Mouse (Mus musculus) lung, postnatal 25 days (tissue): ENCODE measurements at regions not wholly inside any gene's neighbourhood (a gene's known extent, or its start where the extent isn't known, plus 50 kb on each side); places are given as distances from the start of the nearest gene placed in this dataset.

Source experiments
- DNase-seq: peaks from one replicate; pipeline ENCODE4 v3.0.0; 2022; ENCODE audit warnings: low spot score

DNA sequence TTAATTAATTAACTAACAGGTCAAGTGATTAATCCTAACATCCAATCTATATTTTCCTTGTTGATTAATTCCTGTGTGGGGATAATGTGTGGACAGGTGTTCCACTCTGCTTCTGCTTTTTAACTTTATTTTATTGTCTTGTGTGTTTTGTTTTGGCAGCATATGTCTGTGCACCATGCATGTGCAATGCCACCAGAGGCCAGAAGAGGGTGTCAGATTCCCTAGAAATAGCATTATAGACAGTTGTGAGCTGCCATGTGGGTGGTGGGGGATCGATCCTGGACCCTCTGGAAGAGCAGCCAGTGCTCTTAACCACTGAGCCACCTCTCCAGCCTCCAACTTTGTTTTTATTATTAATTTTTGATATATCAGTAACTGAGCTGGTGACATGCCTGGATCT is 65.6 kb downstream of the En1 start:
- no peak for DNase-seq

DNA sequence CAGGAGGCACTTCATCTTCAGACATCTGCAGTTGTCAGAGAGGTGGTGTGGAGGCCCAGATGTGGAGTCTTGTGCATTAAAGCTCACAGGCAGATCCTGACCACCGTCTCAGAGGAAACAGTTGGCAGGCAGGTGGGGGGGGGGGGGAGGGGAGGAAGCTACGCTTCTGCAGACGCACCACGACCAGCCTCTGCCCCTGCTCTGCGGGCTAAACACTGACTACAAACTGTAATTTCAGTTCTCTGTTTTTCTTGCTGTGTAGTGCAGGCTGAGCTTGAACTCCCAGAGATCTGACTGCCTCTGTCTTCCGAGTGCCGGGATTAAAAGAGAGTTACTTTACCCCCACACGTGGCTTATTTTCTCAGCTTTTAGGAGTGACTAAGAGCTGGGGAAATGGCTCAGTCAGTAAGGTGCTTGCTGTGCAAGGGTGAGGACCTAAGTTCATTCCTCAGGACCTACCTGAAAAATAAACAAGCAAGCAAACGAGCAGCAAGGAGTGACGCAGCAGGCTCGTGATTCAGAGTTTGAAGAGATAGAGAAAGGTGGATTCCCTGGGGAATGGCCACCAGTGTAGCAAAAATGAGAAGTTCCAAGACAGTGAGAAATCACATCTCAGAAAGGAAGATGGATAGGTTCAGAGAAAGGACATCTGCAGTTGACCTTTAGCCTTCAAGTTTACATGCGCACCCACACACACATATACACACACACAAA is 81.5 kb downstream of the En1 start:
- no peak for DNase-seq

DNA sequence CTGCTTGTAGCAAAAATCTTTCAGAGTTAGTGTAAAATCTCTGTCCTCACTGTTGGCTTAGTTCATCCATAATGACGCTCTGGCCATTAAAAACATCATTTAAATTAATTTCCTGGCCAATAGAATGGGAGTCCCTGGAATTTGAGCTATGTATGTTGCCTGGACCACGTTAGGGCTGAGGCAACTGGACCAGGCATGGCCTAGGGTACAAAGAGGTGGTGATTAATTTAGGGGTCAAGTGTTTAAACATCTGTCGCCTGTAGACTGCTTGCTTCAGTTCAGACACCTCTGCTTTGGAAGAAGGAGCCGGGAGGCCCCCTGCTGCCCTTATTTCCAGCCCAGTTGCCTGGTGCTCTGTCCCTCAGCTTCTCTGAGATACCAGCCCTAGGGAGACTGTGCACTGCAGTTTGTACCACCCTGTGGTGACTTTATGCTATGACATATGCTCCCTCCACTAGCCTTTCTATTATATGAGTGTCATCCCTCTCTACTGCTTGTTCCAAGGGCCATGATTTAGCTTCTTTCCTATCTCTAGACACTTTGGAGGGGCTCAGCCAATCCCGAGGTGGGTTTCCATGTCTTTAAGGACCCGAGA is 83.5 kb downstream of the En1 start:
- no peak for DNase-seq

DNA sequence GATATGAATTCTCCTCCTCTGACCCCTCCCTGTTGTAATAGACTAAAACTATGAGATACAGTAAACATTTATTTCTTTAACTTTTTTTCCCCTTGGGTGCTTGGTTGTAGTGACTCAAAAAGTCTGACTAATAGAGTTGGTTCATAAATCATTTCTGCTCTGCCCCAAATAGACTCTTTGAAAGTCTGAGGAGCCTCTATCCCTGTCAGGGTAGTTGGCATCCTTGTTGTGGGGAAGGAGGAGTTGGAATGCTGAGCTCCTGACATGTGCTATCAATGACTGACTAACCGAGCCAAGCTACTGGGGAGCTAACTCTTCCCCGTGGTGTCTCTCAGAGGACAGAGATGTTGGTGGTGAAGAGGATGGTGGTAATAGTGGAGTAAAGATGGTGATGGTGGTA is 89.4 kb downstream of the En1 start:
- no peak for DNase-seq

DNA sequence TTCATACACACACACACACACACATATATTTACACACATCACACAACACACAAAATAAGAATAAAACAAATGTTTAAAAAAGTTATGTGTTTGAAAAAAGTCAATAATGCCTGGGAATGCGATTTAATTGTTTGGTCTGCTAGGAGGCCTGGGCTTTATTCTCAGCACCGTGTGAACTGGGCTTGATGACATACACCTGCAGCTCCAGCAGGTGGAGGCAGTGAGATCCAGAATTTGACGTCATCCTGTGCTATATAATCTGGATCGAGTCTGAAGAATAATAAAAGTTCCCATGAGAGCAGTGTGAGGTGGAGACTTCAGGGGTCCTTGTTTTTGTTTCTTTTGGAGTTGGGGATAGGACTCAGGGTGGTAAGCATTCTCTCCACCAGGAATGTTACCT is 96.0 kb downstream of the En1 start:
- DNase-seq, result no peak

DNA sequence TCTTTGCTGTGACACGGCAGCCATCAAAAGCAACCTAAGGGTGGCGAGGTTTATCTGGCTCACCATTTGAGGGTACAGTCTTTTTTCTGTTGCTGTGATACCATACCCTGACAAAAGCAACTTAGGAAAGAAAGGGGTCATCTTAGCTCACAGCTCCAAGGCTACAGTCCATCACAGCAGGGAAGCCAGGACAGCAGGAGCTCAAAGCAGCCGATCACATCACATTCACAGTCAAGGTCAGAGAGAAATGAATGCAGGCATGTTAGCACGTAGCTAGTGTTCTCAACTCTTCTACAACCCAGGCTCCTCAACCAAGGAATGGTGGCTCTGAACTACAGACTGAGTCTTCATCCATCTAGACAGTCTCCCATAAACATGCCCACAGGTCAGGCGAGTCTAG is 102.0 kb downstream of the En1 start:
- DNase-seq, result no peak

DNA sequence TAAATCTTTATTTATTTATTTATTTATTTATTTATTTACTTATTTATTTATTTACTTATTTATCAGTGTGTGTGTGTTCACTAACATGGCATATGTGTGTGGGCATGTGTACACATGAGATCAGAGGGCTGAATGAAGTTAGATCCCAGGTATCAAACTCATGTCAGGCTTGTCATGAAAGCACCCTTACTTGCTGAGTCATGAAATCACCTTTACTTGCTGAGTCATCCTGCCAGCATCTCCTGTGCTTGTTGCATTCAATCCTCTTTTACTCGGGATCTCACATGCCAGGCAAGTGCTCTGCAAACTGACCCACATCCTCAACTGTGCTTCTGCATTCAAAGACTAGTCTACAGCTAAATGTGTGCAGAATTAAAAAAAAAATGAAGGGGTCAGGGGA is 103.8 kb downstream of the En1 start:
- no peak for DNase-seq

DNA sequence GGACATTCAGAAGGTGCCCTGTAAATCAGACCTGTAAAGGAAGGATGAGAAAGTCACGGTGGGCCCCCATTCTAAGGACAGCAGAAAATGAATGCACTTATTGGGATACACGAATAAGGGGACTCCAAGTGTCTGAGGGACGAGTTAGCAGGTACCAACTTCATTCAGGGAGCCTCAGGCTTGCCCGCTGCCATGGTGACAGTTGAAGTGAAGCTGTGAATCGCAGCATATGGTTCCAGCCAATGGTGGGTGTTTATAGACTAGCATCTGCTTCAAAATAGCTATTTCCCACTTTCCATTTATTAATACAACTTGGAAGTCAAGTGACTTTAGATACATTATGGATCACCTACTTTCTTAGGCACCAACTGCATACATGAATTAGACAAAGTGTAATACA is 106.3 kb downstream of the En1 start:
- no peak for DNase-seq

DNA sequence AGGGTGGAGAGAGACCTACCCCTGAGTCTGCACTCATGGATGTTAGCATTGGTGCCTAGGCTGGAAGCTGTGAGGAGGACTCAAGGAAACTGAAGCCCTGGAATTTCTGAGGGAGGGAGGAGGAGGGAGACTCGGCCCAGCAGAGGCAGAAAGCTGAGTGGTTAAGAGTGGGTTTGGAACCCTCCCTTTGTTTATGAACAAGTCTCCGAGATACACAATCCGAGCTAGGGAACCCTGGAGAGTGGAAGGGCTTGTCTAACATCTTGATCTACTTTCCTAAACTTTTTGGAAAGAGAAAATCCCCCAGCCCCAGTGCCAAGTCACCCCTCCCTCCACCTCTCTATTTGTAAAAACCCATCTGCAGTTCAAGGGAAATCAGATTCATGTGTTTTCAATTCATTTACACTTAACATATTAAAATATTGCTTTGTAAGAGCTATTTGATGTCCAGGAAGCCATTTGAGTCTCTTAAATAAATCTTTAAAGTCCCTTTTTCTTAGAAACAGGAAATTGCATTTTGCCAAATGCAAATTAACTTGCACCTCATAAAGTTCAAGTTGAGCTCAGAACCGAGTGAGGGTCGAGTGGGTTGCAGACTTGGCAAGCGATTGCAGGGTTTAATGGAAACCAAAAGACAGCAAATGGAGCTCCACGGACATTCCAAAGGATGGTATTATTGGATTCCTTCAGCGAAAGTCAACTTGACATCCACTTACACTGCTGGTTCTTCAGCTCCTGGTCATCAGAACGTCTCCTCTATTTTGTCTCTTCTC is 113.1 kb downstream of the En1 start:
- DNase-seq, result no peak

DNA sequence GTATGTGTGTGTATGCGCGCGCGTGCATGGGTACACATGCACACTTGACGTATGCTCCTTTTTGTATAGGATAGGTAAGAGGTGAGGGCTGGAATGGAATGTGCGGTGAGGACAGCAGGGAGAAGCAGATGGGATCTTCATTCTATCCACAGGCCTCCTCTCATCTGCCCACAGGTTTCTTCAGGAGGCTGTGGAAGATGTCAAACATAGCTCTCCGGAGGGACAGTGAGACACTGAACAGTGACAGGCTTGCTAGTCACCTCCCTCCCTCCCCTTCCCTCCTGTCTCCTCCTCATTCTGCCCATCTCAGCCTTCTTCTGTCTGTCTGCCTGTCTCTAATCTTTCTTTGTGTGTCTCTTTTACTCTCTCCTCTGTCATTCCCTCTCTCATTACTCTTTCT is 124.6 kb downstream of the En1 start:
- DNase-seq, result no peak

DNA sequence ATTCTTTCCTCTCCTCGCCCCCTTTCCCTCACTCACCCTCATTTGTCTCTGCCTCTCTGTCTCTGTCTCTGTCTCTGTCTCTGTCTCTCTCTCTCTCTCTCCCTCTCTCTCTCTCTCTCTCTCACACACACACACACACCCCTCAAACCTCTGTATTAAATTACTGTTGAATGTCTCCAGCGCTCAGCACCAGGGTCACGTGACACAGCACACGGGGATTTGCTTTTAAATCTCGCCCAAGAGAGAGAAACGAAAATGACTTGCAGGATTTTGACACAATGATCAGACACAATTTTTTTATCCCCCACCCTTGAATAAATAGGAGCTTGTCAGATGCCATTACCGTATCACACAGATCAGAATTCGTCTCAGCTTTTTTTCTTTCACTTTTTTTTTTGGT is 125.2 kb downstream of the En1 start:
- no peak for DNase-seq

DNA sequence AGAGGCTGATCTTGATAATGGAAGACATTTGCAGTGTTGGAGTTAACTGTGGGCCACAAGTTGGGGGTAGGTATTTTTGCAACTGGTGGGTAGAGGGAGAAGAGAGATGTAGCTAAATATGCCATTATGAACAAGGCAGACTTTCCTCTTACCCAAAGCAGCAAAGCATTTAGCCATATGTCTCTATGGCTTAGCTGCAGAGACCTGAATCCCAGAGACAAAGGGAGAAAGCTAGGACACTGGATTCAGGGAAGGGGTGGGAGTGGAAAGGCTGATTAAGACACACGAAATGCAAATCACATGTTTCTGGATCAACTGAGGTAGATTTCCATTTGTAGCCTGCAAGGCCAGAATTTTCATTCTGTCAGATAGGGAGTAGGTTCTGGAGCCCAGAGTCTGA is 129.8 kb downstream of the En1 start:
- no peak for DNase-seq

DNA sequence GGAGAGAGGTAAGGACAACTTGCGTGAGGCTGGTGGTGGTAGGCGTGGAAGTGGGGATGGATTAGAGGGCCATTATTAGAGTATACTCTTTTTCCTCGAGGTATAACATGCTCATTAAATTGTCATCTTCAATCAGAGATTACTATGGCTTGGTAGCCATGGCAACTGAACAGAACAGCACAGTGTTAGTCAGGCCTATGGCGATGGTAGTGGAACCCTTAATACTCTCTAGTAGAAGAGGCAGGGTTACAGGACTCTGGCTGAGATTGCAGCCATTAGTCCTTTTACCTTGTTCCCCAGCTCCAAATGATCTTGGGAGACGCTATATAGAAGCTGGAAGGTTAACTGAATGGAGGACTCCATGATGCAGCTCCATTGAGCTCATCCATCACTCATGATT is 131.5 kb downstream of the En1 start:
- DNase-seq, result no peak

DNA sequence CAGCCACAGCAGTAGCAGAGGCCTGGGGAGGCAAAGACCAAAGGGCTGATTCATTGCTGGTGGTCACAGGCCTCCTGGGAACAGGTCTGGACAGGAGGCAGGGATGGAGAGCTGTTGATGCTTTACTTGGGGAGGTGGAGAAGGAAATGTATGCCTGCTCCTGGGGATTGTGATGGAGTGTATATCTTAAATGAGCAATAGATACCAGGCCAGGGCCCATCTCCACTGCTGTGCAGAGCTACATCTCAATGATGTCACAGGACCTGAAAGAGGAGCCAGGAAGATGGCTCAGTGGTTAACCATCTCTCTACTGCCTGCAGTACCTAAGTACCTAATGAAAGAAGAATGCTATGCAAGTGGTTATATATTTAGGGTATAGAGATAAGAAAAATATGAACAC is 132.6 kb downstream of the En1 start:
- no peak for DNase-seq

DNA sequence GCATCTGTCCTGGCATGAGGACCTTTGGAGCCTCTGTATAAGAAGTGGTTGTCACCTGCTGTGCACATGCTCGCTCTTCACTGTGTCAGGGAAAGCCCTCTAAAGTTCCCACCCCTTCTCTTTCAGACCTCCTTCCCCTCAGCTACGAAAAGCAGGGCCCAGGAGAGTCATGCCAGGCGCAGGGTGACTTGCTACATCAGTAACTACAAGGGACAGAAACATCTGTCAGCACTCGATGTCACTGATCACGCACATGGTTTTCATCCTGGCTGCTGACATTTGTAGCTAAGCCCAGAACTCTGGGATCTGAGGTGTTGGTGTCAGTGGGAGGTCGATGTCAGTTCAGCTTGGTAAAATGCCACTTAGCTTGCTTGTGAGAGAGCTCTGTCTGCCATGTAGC is 137.3 kb downstream of the En1 start:
- DNase-seq, result no peak

DNA sequence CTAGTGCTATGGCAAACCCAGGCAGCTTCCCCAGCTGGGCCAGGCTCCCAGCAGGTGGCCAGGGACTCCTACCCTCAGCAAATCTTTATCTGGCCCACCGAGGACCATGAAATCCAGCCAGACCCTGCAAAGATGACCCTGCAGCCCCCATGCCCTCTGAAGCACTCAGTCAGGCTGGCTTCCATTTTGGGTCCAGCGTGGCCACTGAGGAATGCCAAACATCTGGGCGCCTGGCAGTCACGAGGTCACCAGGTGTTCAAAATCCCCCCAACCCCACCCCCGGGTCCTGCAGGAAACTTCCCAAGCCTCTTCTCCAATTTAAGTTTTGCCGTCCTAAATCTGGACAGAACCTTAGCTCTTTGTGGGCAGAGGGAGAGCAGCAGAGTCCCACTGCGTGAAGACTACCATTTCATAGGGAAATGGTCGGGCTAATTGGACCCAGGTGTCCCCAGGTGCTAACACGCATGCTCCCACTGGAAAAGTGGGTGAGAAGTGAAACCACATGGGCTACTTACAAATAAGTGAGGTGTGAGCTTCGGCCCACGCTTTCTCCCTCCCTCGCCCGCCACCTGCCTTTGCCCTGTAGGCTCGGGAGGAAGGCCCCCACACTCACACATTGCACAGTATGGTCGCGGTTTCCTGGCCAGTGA is 139.0 kb downstream of the En1 start:
- DNase-seq, result no peak

DNA sequence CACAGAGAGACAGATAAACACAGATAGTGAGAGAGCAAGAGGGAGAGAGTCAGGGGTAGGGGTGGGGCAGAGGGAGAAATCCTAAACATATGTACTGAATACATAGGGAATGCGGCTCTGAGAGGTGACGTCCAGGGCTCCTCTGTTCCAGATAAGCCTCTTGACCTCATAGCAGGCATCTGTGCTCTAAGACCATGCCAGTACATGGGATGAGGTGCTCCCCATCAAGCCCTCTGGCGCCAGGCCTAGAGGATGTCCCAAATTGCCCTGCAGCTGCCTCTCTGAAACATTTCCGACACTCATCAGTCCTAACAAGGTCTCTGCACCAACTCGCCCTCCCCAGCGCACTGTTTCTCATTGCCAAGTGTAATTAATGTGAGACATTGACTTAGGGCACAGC is 146.7 kb downstream of the En1 start:
- DNase-seq, result no peak

DNA sequence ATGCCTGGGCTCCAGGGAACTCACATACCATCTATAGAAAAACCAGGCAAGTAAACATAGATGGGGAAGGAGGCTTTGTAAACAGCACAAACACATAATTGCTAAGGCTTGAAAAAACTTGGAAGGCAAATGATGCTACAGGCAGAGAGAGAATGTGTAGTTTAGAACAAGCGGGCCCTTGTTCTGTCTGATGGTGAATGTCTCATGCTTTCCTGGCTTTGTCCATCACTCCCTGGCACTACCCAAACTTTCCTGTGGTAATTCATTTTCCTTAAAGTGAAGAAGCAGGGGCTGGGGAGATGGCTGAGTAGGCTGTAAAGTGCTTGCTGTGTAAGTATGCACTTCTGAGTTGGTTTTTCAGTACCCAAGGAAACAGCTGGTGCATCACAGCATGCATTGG is 151.2 kb downstream of the En1 start:
- DNase-seq, result no peak

DNA sequence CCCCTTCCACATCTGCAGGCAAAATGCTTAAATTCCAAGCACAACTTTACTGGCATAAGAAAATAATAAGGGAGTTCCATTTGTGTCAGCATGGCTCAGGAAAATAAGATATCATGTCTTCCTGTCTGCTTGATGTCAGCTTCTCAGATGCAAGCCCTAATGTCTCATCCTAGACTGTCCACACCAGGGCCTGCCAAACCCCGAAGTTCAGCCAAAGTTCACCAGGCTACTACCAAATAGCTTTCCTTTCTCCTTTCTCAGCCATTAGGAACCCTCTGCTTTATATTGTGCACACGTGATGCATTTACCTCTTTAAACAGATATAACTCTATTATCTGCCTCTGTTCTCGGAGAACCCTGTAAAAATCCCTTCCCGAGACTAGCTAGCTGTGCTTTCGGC is 152.1 kb downstream of the En1 start:
- DNase-seq, result no peak

DNA sequence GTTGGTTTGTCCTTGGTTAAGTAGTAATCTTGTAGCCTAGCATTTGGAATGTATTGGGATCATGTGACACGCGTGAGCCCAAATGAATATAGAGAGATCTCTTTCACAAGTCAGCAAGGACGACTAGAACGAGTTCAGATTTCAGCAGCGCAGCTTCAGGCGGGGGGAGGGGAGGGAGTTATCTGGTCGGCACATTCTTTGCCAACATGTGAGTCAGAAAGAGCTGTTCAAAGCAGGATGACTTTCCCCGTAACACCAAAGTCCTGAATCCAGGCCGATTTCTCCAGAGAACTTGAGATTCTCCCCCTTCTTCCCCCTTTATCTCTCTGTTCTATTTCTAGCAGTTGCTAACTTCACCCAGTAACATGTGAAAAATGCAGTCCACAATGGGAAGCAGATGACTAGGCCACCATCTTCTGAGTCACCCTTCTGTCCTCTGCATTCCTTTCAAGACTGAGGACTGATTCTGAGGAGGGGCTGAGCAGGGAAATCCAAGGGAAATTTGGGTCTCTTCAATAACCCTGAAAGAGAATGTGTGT is 155.1 kb downstream of the En1 start:
- peak; percentile 16 for DNase-seq

DNA sequence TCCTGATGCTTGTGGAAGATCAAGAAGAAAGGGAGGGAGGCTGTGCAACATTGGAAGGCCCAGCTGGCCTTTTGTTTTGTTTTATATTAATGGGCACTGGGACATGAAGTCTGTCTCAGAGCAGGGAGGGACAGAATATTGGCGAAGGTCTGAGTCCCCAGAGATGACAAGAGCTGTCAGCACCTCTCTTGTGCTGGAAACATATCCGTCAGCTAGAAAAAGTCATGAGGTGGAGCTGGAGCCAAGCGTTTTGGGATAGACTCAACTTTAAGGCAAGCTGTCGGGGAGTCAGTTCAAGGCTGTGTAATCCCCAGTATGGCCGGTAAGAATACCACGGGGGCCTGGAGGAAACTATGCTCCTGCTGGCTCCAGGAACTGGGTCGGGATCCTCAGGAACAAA is 156.0 kb downstream of the En1 start:
- DNase-seq, result peak; percentile 13

DNA sequence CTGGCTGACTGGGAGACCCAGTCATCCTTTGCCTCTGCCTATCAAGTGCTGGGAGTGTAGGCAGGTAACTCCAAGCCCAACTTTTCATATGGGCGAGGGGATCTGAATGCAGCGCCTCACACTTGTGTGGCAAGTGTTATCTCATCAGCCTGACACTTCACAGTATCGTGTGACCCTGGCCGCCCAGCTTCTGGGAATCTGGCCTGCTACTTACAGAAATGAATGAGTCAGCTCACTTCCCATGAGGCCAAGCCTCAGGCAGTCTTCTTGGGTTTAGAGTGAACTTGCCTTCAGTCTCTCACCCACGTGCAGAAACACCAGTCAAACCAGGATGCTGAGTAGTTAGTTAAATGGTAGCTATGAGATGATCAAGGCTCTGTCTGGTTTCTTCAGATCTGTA is 156.5 kb downstream of the En1 start:
- DNase-seq, result no peak

DNA sequence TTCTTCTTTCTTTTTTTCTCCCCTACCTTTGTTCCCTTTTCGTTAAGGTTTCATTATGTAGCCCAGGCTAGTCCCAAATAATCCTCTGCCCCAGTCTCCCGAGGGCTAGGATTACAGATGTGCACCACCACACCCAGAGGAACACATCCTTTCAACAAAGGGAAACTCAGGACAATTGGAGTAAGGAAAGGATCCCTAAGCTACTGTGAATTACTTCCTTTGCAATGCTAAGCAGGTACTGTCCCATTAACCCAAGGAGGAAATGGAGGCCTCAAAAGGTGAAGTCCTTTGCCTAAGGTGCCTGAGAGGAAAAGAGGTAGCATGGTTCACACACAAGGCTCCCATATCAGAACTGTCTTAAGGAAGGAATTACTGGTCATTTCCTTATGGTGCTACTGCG is 157.2 kb downstream of the En1 start:
- DNase-seq, result no peak
